Mouse (Mus musculus): Measurements from ENCODE around the gene Chmp6. TPM values are rescaled to one million over a fixed set of nuclear protein-coding genes. Genes with fewer than 3 reads are reported as not detected.

Chmp6 gene
- total and polyA plus RNA-seq, 2 experiments from 2014 or later: 115 to 117 TPM

- Histone ChIP-seq H3K4me3 (ENCODE audit: low read length) (no peak overlapping the region), H3K4me2 (ENCODE audit: low read depth, low read length) (no peak overlapping the region), H3K9me3 (ENCODE audit: low read length) (no peaks in the 10 kb centered on the region), H3K36me3 (ENCODE audit: insufficient read depth, low read length) (no peaks in the 10 kb centered on the region), H3K9ac (replicated peaks; ENCODE audit: low read length) (no peak overlapping the region), H3K4me1 (ENCODE audit: insufficient read depth, low read length) (peaks cover 3% of the 10 kb centered on the region; the same call in 1 of the 2 replicates), H3K27me3 (ENCODE audit: insufficient read depth, low read length) (no peaks in the 10 kb centered on the region), H3K27ac (no peak overlapping the region)
- DNase-seq (ENCODE audit: low spot score) (no peak), ATAC-seq (no peak)
- no peak for TF ChIP-seq CTCF (IDR thresholded peaks at IDR 0.05; ENCODE audit: low read depth)
- WGBS: 81% methylated on average over 3 of the region's 3 CpGs
These were observed 48.3 kb downstream of the Chmp6 start for GRCm38 (mm10) chr11:119961511-119961910.

- Histone ChIP-seq H3K9me3 (ENCODE audit: low read length) (no peaks in the 10 kb centered on the region), H3K27me3 (ENCODE audit: insufficient read depth, low read length) (no peaks in the 10 kb centered on the region), H3K4me2 (ENCODE audit: low read depth, low read length) (no peak overlapping the region), H3K4me3 (ENCODE audit: low read length) (no peak overlapping the region), H3K27ac (peak overlapping the region; percentile 36; the same call in 1 of the 2 replicates), H3K36me3 (ENCODE audit: insufficient read depth, low read length) (0 out of 2 replicates have a peak, but pooled peaks cover 4% of the 10 kb centered on the region), H3K4me1 (ENCODE audit: insufficient read depth, low read length) (peaks cover 11% of the 10 kb centered on the region), H3K9ac (replicated peaks; ENCODE audit: low read length) (no peak overlapping the region)
- 16% methylated on average over 9 of the region's 9 CpGs for WGBS
- TF ChIP-seq CTCF (IDR thresholded peaks at IDR 0.05; ENCODE audit: low read depth): peak; percentile 25; the same call in 1 of the 2 replicates
- peak; percentile 71 for ATAC-seq
- DNase-seq (ENCODE audit: low spot score): peak; percentile 45
These were observed 51.8 kb downstream of the Chmp6 start for GRCm38 (mm10) chr11:119965053-119965452.

DNA sequence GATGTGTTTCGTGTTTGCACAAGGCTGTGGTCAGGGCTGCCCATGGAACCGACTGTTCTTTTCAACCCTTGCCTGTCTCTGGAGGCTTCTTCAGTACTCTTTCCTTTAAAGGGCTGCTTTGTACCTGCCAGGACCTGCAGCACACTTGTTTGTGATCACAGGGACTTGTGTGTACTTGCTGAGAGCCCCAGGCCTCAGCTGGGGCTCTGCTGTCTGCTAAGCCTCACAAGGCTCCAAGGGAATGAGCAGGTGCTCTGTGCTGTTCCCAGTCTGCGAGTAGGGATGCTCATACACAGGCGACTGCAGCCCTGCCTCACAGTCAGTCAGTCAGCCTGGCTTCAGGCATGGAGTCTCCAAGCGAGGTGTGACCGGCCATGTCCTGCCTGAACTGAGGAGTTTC is 53.1 kb downstream of the Chmp6 start:
- Histone ChIP-seq H3K36me3 (ENCODE audit: insufficient read depth, low read length) (0 out of 2 replicates have a peak, but pooled peaks cover 4% of the 10 kb centered on the region), H3K9me3 (ENCODE audit: low read length) (no peaks in the 10 kb centered on the region), H3K27ac (no peak overlapping the region), H3K9ac (replicated peaks; ENCODE audit: low read length) (no peak overlapping the region), H3K4me2 (ENCODE audit: low read depth, low read length) (no peak overlapping the region), H3K27me3 (ENCODE audit: insufficient read depth, low read length) (no peaks in the 10 kb centered on the region), H3K4me1 (ENCODE audit: insufficient read depth, low read length) (peaks cover 23% of the 10 kb centered on the region), H3K4me3 (ENCODE audit: low read length) (no peak overlapping the region)
- ATAC-seq (no peak), DNase-seq (ENCODE audit: low spot score) (no peak)
- TF ChIP-seq CTCF (IDR thresholded peaks at IDR 0.05; ENCODE audit: low read depth): no peak
- WGBS: 87% methylated on average over 6 of the region's 6 CpGs

DNA sequence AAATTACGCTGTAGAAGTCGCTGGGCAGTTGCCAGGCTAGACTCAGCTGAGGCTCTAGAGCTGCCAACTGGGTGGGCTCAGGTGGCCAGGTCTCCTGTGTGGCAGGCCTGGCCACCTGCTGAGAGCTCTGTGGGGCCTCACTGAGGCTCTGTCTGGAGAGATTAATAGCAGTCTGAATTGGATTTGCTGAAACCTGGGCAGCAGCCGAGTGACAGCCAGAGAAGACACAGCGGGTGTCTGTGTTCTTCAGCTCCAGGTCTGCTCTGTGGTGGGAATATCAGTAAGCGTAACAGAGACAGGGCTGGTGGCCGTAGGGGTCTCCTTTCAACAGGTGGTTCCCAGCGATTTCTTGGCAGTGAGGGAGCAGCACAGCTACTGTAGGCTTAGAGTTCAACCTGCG is 54.2 kb downstream of the Chmp6 start:
- WGBS: 58% methylated on average over 8 of the region's 8 CpGs
- H3K27me3 ChIP-seq (ENCODE audit: insufficient read depth, low read length): no peaks in the 10 kb centered on the region
- TF ChIP-seq CTCF (IDR thresholded peaks at IDR 0.05; ENCODE audit: low read depth): no peak

DNA sequence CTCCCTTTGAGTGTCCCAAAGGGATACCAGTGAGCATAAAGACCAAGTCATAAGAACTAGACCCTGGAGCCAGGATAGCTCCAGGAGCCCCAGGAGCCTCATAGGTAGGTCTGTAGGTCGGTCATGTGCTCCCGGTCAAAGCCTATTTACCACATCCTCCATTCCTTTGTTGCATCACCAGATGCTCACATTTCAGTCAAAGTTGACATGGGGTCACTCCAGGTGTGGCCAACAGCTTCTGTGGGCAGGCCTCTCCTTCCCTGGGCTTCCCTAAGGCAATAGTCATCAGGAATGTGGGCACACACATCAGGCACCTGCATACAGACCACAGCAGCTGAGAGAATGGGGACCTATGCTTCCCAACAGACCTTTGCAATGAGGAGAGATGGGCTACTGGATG is 54.7 kb downstream of the Chmp6 start:
- Histone ChIP-seq H3K4me2 (ENCODE audit: low read depth, low read length) (no peak overlapping the region), H3K9ac (replicated peaks; ENCODE audit: low read length) (no peak overlapping the region), H3K4me1 (ENCODE audit: insufficient read depth, low read length) (peaks cover 25% of the 10 kb centered on the region), H3K27ac (no peak overlapping the region), H3K36me3 (ENCODE audit: insufficient read depth, low read length) (0 out of 2 replicates have a peak, but pooled peaks cover 4% of the 10 kb centered on the region), H3K27me3 (ENCODE audit: insufficient read depth, low read length) (no peaks in the 10 kb centered on the region), H3K9me3 (ENCODE audit: low read length) (no peaks in the 10 kb centered on the region), H3K4me3 (ENCODE audit: low read length) (no peak overlapping the region)
- no peak for TF ChIP-seq CTCF (IDR thresholded peaks at IDR 0.05; ENCODE audit: low read depth)
- WGBS: 89% methylated on average over 2 of the region's 2 CpGs
- DNase-seq (ENCODE audit: low spot score) (no peak), ATAC-seq (no peak)

More for the DNA sequence above, 54.2 kb downstream of the Chmp6 start:
- ATAC-seq (no peak), DNase-seq (ENCODE audit: low spot score) (no peak)
- H3K36me3 ChIP-seq (ENCODE audit: insufficient read depth, low read length): 0 out of 2 replicates have a peak, but pooled peaks cover 4% of the 10 kb centered on the region
- no peak overlapping the region for H3K4me2 ChIP-seq (ENCODE audit: low read depth, low read length)
- no peak overlapping the region for H3K4me3 ChIP-seq (ENCODE audit: low read length)
- no peak overlapping the region for H3K27ac ChIP-seq
- H3K9ac ChIP-seq (replicated peaks; ENCODE audit: low read length): no peak overlapping the region
- no peaks in the 10 kb centered on the region for H3K9me3 ChIP-seq (ENCODE audit: low read length)
- H3K4me1 ChIP-seq (ENCODE audit: insufficient read depth, low read length): peaks cover 25% of the 10 kb centered on the region

Other genes with a start within 250 kb of the Chmp6 start
- gene Baiap2, start 29.3 kb downstream of the Chmp6 start, total RNA-seq (2014; rRNA removed): 45.9 and 62.4 TPM in 2 replicates
- 30.8 and 31.5 TPM in 2 replicates for gene Baiap2, start 29.3 kb downstream of the Chmp6 start, polyA plus RNA-seq (2015; fragmentation: Nextera tagmentation; extraction: Ambion mirVana)
- 161 and 184 TPM in 2 replicates for gene Aatk, start 133.7 kb downstream of the Chmp6 start, total RNA-seq (2014; rRNA removed)
- 33.3 and 35.5 TPM in 2 replicates for gene Aatk, start 133.7 kb downstream of the Chmp6 start, polyA plus RNA-seq (2015; fragmentation: Nextera tagmentation; extraction: Ambion mirVana)
- 18.5 and 18.7 TPM in 2 replicates for gene Cep131, start 173.4 kb downstream of the Chmp6 start, total RNA-seq (2014; rRNA removed)
- 23.3 and 26.4 TPM in 2 replicates for gene Cep131, start 173.4 kb downstream of the Chmp6 start, polyA plus RNA-seq (2015; fragmentation: Nextera tagmentation; extraction: Ambion mirVana)
- gene Tepsin, start 185.3 kb downstream of the Chmp6 start, total RNA-seq (2014; rRNA removed): 30.6 and 31.6 TPM in 2 replicates
- gene Tepsin, start 185.3 kb downstream of the Chmp6 start, polyA plus RNA-seq (2015; fragmentation: Nextera tagmentation; extraction: Ambion mirVana): 13.8 and 14.8 TPM in 2 replicates
- gene Ndufaf8, start 185.5 kb downstream of the Chmp6 start, total RNA-seq (2014; rRNA removed): 56.1 and 82.6 TPM in 2 replicates
- 62.7 and 70.2 TPM in 2 replicates for gene Ndufaf8, start 185.5 kb downstream of the Chmp6 start, polyA plus RNA-seq (2015; fragmentation: Nextera tagmentation; extraction: Ambion mirVana)
- gene Slc38a10, start 237.9 kb downstream of the Chmp6 start, total RNA-seq (2014; rRNA removed): 167 and 178 TPM in 2 replicates
- 95.9 and 101 TPM in 2 replicates for gene Slc38a10, start 237.9 kb downstream of the Chmp6 start, polyA plus RNA-seq (2015; fragmentation: Nextera tagmentation; extraction: Ambion mirVana)

All from hindbrain, postnatal 0 days (tissue).